Mouse (Mus musculus) MEL (cell line): Measurements from ENCODE around the gene Ccdc152. TPM values are rescaled to one million over a fixed set of nuclear protein-coding genes. Genes with fewer than 3 reads are reported as not detected.

ENCODE experiments used
- DNase-seq: peaks from one replicate; pipeline ENCODE4 v3.0.0; 2011; ENCODE audit warnings: low read depth, low spot score
- H3K27ac ChIP-seq: 2 replicates; pipeline ENCODE4 v1.5.1; 2012; ENCODE audit warnings: low read depth, mild to moderate bottlenecking, control low read depth, low read length, moderate library complexity; ENCODE audit not compliant: control insufficient read depth
- H3K27me3 ChIP-seq, 2 experiments: fragments of 150-350 bp in 1 of 2; sonication (generic) in 1 of 2; 2 replicates each; pipeline ENCODE4 v1.6.1; 2012; ENCODE audit warnings: low read length in 2 of 2, mild to moderate bottlenecking in 2 of 2, improper control_type of control experiment in 1 of 2, moderate library complexity in 1 of 2; ENCODE audit not compliant: insufficient read depth in 2 of 2, control insufficient read depth in 1 of 2
- H3K36me3 ChIP-seq, 2 experiments: 2 replicates each; pipeline ENCODE4 v1.6.1; 2012 to 2014; ENCODE audit warnings: low read length in 2 of 2, improper control_type of control experiment in 1 of 2, inconsistent platforms in 1 of 2, mild to moderate bottlenecking in 1 of 2; ENCODE audit not compliant: insufficient read depth in 2 of 2, control insufficient read depth in 1 of 2
- H3K4me1 ChIP-seq, 2 experiments: fragments of 150-350 bp in 1 of 2; sonication (generic) in 1 of 2; 2 replicates each; pipeline ENCODE4 v1.6.1; 2012; ENCODE audit warnings: low read length in 2 of 2, improper control_type of control experiment in 1 of 2, mild to moderate bottlenecking in 1 of 2; ENCODE audit not compliant: insufficient read depth in 2 of 2, control insufficient read depth in 1 of 2
- H3K4me3 ChIP-seq, 2 experiments: fragments of 150-350 bp in 1 of 2; sonication (generic) in 1 of 2; 2 replicates each; pipeline ENCODE4 v1.5.1; 2012; ENCODE audit warnings: low read depth in 2 of 2, low read length in 2 of 2, mild to moderate bottlenecking in 2 of 2, moderate library complexity in 2 of 2, control low read depth in 1 of 2, improper control_type of control experiment in 1 of 2; ENCODE audit not compliant: control insufficient read depth in 1 of 2, insufficient read depth in 1 of 2
- H3K79me2 ChIP-seq: 2 replicates; pipeline ENCODE4 v1.6.1; 2012; ENCODE audit warnings: mild to moderate bottlenecking, low read length, moderate library complexity; ENCODE audit not compliant: control insufficient read depth, poor library complexity, insufficient read depth
- H3K9ac ChIP-seq: 2 replicates; pipeline ENCODE4 v1.6.1; 2012; ENCODE audit warnings: low read depth, mild to moderate bottlenecking, control low read depth, low read length, moderate library complexity; ENCODE audit not compliant: control insufficient read depth, poor library complexity, severe bottlenecking
- H3K9me3 ChIP-seq: fragments of 150-350 bp; sonication (generic); replicated peaks from 2 replicates; pipeline ENCODE4 v1.6.1; 2012; ENCODE audit warnings: mild to moderate bottlenecking, low read length, improper control_type of control experiment, moderate library complexity; ENCODE audit not compliant: insufficient read depth
- CHD1 ChIP-seq: IDR thresholded peaks from 2 replicates; pipeline ENCODE4 v1.6.1; 2012; ENCODE audit warnings: low read depth, mild to moderate bottlenecking, inconsistent platforms, low read length, improper control_type of control experiment
- EP300 ChIP-seq, 2 experiments: IDR thresholded peaks; 2 replicates each; pipeline ENCODE4 v1.6.1; 2011; ENCODE audit warnings: improper control_type of control experiment in 2 of 2, low read length in 2 of 2, low read depth in 1 of 2, mild to moderate bottlenecking in 1 of 2
- MEF2A ChIP-seq: IDR thresholded peaks from 2 replicates; pipeline ENCODE4 v1.6.1; 2014; ENCODE audit warnings: low read depth, mild to moderate bottlenecking, inconsistent platforms, low read length, improper control_type of control experiment; ENCODE audit not compliant: poor library complexity, insufficient replicate concordance, severe bottlenecking; ENCODE audit errors: extremely low read depth
- MXI1 ChIP-seq: IDR thresholded peaks from 2 replicates; pipeline ENCODE4 v1.6.1; 2011; ENCODE audit warnings: mild to moderate bottlenecking, low read depth, low read length, improper control_type of control experiment
- RCOR1 ChIP-seq: IDR thresholded peaks from 2 replicates; pipeline ENCODE4 v1.6.1; 2012; ENCODE audit warnings: low read depth, mild to moderate bottlenecking, inconsistent platforms, low read length, improper control_type of control experiment
- USF1 ChIP-seq: IDR thresholded peaks from 2 replicates; pipeline ENCODE4 v1.6.1; 2014; ENCODE audit warnings: low read depth, mild to moderate bottlenecking, inconsistent platforms, low read length, improper control_type of control experiment, moderate library complexity
- ZC3H11A ChIP-seq: IDR thresholded peaks from 2 replicates; pipeline ENCODE4 v1.6.1; 2012; ENCODE audit warnings: low read depth, mild to moderate bottlenecking, inconsistent platforms, low read length, improper control_type of control experiment
- ZMIZ1 ChIP-seq: IDR thresholded peaks from 2 replicates; pipeline ENCODE4 v1.6.1; 2012; ENCODE audit warnings: low read depth, mild to moderate bottlenecking, inconsistent platforms, low read length, improper control_type of control experiment, moderate library complexity
- polyA plus RNA-seq, 2 experiments: library from polyadenylated mRNA; stranded (reverse) in 1 of 2; unstranded in 1 of 2; fragments of >175 nt in 1 of 2; fragments of >200 nt in 1 of 2; gene quantifications; 2 replicates each; pipeline versions ENCODE4 v1.2.1 to v1.2.4; 2012; ENCODE audit warnings: low replicate concordance in 2 of 2, low read depth in 1 of 2; ENCODE audit not compliant: insufficient read length in 2 of 2, insufficient read depth in 1 of 2, missing spikeins in 1 of 2
- total RNA-seq: library from RNA; depleted of rRNA; stranded (reverse); fragments of 300-350 nt; gene quantifications from 2 replicates; pipeline ENCODE4 v1.2.3, GENCODE M21; 2012

Ccdc152 gene
- total and polyA plus RNA-seq, 3 experiments, result not detected

GRCm38 (mm10) chr15:3273191-3273590 lies 30.1 kb downstream of the Ccdc152 start:
- no peak overlapping the region for H3K9ac ChIP-seq
- DNase-seq, result no peak
- H3K36me3 ChIP-seq, result no peaks in the 10 kb centered on the region
- no peaks in the 10 kb centered on the region for H3K9me3 ChIP-seq
- no peak overlapping the region for H3K4me3 ChIP-seq
- TF ChIP-seq USF1, result no peak
- no peak for TF ChIP-seq EP300 (IDR thresholded peaks at IDR 0.05; ENCODE audit: low read depth in 1 of 2, low read length in 2 of 2)
- no peak for TF ChIP-seq ZMIZ1
- TF ChIP-seq, all 39 proteins: peak for 0
- H3K27ac ChIP-seq, result no peak overlapping the region
- H3K79me2 ChIP-seq, result no peaks in the 10 kb centered on the region
- H3K4me1 ChIP-seq, result no peaks in the 10 kb centered on the region
- H3K27me3 ChIP-seq, result no peaks in the 10 kb centered on the region

GRCm38 (mm10) chr15:3271216-3271615 lies 32.1 kb downstream of the Ccdc152 start:
- Histone ChIP-seq H3K27ac (no peak overlapping the region), H3K9ac (no peak overlapping the region), H3K36me3 (no peaks in the 10 kb centered on the region), H3K27me3 (no peaks in the 10 kb centered on the region), H3K79me2 (no peaks in the 10 kb centered on the region), H3K4me3 (no peak overlapping the region), H3K4me1 (no peaks in the 10 kb centered on the region), H3K9me3 (no peaks in the 10 kb centered on the region)
- TF ChIP-seq MXI1 (no peak), ZC3H11A (no peak), MEF2A (no peak)
- no peak for DNase-seq

GRCm38 (mm10) chr15:3270646-3271077 lies 32.7 kb downstream of the Ccdc152 start:
- DNase-seq, result peak; percentile 41
- H3K4me3 ChIP-seq, result peak overlapping the region in 1 of 2 experiments; percentile 32; a peak in 1 of 4 replicates
- no peaks in the 10 kb centered on the region for H3K79me2 ChIP-seq
- H3K9ac ChIP-seq, result no peak overlapping the region
- H3K27ac ChIP-seq, result no peak overlapping the region
- H3K4me1 ChIP-seq, result no peaks in the 10 kb centered on the region
- H3K9me3 ChIP-seq, result no peaks in the 10 kb centered on the region
- no peaks in the 10 kb centered on the region for H3K36me3 ChIP-seq
- TF ChIP-seq RCOR1 (no peak), CHD1 (0 out of 2 replicates have a peak, but pooled peaks have one; percentile 50)
- H3K27me3 ChIP-seq, result no peaks in the 10 kb centered on the region
